Mouse (Mus musculus) limb, embryonic 11.5 days (tissue): ENCODE data around the gene Rpp21. TPM values are rescaled to one million over a fixed set of nuclear protein-coding genes. Genes with fewer than 3 reads are reported as not detected.
A peak's percentile ranks its signal among the peaks of the same experiment; 100 is the strongest.

Source experiments
- ATAC-seq: fragments of 200-750 bp; cut with Nextera tagmentation; 2 replicates; pipeline ENCODE4 v1.8.0; 2017; ENCODE audit warnings: low read depth; ENCODE audit not compliant: insufficient number of reproducible peaks, low FRiP score, low TSS enrichment
- DNase-seq: peaks from one replicate; pipeline ENCODE4 v3.0.0-alpha.2; 2015; ENCODE audit warnings: low spot score
- H3K27ac ChIP-seq: fragments of 300-500 bp; sonication (generic); replicated peaks from 2 replicates; pipeline ENCODE4 v1.5.1; 2014; ENCODE audit warnings: low read depth, mild to moderate bottlenecking, low read length
- H3K27me3 ChIP-seq: fragments of 300-500 bp; sonication (generic); 2 replicates; pipeline ENCODE4 v1.6.1; 2014; ENCODE audit warnings: mild to moderate bottlenecking, low read length, mixed read lengths; ENCODE audit not compliant: control insufficient read depth, insufficient read depth
- H3K36me3 ChIP-seq: fragments of 300-500 bp; sonication (generic); 2 replicates; pipeline ENCODE4 v1.6.1; 2014; ENCODE audit warnings: mild to moderate bottlenecking, low read length, moderate library complexity, mixed read lengths; ENCODE audit not compliant: control insufficient read depth, insufficient read depth
- H3K4me1 ChIP-seq: fragments of 300-500 bp; sonication (generic); 2 replicates; pipeline ENCODE4 v1.6.1; 2014; ENCODE audit warnings: low read length, mixed read lengths; ENCODE audit not compliant: control insufficient read depth, insufficient read depth
- H3K4me2 ChIP-seq: fragments of 300-500 bp; sonication (generic); 2 replicates; pipeline ENCODE4 v1.6.1; 2014; ENCODE audit warnings: low read depth, mild to moderate bottlenecking, moderate library complexity; ENCODE audit not compliant: severe bottlenecking
- H3K4me3 ChIP-seq: fragments of 300-500 bp; sonication (generic); 2 replicates; pipeline ENCODE4 v1.5.1; 2014; ENCODE audit warnings: low read depth, low read length
- H3K9ac ChIP-seq: fragments of 300-500 bp; sonication (generic); 2 replicates; pipeline ENCODE4 v1.6.1; 2014; ENCODE audit warnings: mild to moderate bottlenecking, low read length
- H3K9me3 ChIP-seq: fragments of 300-500 bp; sonication (generic); 2 replicates; pipeline ENCODE4 v1.6.1; 2016; ENCODE audit warnings: low read length; ENCODE audit not compliant: control insufficient read depth
- WGBS: fragments of 180-500 bp; shearing (Covaris S2); extraction: QIAGEN DNeasy Blood & Tissue Kit; methylation state at CpG from one replicate; pipeline ENCODE4 v1.1.7; 2014; 5-methylcytosine and 5-hydroxymethylcytosine counted together
- polyA plus RNA-seq: library from polyadenylated mRNA; unstranded; fragments of >200 nt; fragmentation: Nextera tagmentation; extraction: Ambion mirVana; gene quantifications from 2 replicates; pipeline ENCODE4 v1.2.1, GENCODE M21; 2014

Rpp21 gene
- 80.9 and 85.7 TPM in 2 replicates for polyA plus RNA-seq

DNA sequence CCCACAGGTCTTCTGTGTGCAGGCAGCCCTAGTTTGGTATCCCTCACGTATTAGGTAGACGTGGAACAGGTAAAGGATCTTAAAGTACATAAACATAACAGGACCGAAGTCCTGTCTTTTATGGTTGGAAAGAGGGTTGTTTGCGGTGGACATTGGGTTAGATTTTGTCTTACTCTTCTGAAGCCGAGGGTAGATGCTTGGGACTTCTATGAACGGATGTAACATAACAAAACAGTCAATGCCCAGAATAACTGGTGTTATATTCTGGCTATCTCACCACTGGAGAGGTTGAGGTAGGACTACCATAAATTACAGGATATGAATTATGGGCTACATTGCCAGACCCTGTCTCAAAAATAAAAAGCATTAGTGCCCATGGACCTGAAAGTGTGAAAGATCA, at the start of gene Rpp21:
Gene Rpp21, minus strand, starts transcription at position 101 of the 400 bp plus-strand sequence.
- H3K4me3 ChIP-seq: peak within 1 kb of the TSS; percentile 75
- H3K4me1 ChIP-seq: no peaks in the 10 kb centered on the region
- peak within 1 kb of the TSS; percentile 80 for H3K9ac ChIP-seq
- peak within 1 kb of the TSS; percentile 48 for H3K4me2 ChIP-seq
- 0 out of 2 replicates have a peak within 1 kb of the TSS, but pooled peaks have one; percentile 36 for H3K27ac ChIP-seq
- H3K9me3 ChIP-seq: no peaks in the 10 kb centered on the region
- ATAC-seq: no peak; the same call in 1 of the 2 replicates
- H3K27me3 ChIP-seq: no peaks in the 10 kb centered on the region
- 49% methylated on average over 6 of the region's 6 CpGs for WGBS
- no peak for DNase-seq
- H3K36me3 ChIP-seq: peaks cover 11% of the 10 kb centered on the region; the same call in 1 of the 2 replicates

DNA sequence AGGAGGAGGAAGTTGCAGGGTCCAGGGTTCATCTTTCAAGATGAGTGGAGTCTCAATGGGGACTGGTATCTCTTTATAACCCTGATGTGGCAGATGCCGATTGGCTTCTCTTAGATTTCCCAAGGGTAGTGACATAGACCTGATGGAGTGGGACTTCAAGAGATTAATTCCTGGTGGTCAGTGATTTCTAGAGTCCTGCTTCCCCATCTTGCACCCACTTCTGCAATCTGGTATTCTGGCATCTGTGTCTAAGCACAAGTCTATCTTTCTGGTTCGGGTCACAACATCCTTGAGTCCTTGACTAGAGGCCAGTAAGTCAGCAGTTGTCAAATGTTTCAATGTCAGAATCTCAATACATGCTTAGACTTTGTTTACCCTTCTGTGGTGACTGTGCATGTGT, 28.5 kb upstream of the Rpp21 start, which contains the start of gene H2-M10.2:
Gene H2-M10.2, minus strand, starts transcription at position 101 of the 400 bp plus-strand sequence.
- no peak within 1 kb of the TSS for H3K27ac ChIP-seq
- H3K9me3 ChIP-seq: 0 out of 2 replicates have a peak, but pooled peaks cover 4% of the 10 kb centered on the region
- ATAC-seq (no peak), DNase-seq (no peak)
- no peak within 1 kb of the TSS for H3K4me3 ChIP-seq
- H3K4me1 ChIP-seq: no peaks in the 10 kb centered on the region
- H3K9ac ChIP-seq: no peak within 1 kb of the TSS
- H3K36me3 ChIP-seq: no peaks in the 10 kb centered on the region
- WGBS: 87% methylated on average over 2 of the region's 2 CpGs
- H3K4me2 ChIP-seq: no peak within 1 kb of the TSS
- H3K27me3 ChIP-seq: no peaks in the 10 kb centered on the region

DNA sequence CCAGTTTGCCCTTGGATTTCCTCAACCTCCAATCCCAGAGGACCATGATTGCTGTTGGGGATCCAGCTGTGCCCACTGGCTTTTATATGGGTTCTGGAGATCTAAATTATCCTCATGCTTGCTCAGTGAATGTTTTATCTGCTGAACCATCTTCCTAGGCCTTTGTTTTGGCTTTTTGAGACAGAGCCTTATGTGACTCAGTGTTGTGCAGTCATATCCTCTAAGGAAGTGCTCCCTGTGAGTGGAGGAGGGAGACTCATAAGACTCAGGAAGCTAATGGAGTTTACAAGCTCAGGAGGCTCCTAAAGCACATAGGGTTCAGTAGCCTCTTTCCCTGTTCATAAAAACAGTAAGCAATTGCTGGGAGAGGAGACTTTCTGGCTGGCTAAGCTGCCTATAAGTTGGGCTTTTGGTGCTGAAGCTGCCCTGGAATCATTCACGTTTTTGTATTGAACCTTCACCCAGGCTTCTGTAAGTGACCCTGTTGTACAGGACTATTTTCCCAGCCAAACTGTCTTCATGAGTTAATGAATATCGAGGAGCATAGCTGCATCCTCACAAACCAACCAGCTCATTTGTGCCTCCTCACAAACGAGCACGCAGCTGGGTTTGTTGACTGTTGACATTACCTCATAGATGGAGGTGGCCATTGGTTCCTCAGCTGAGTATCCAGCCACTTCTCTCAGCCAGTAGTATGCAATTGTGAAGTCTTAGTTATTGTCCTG, 23.8 kb upstream of the Rpp21 start:
- ATAC-seq (no peak), DNase-seq (no peak)
- H3K36me3 ChIP-seq: peaks cover 4% of the 10 kb centered on the region
- no peak overlapping the region for H3K27ac ChIP-seq
- 90% methylated on average over 4 of the region's 4 CpGs for WGBS
- H3K27me3 ChIP-seq: no peaks in the 10 kb centered on the region
- H3K4me2 ChIP-seq: no peak overlapping the region
- no peak overlapping the region for H3K4me3 ChIP-seq
- no peaks in the 10 kb centered on the region for H3K4me1 ChIP-seq
- peaks cover 4% of the 10 kb centered on the region; the same call in 1 of the 2 replicates for H3K9me3 ChIP-seq
- no peak overlapping the region for H3K9ac ChIP-seq

DNA sequence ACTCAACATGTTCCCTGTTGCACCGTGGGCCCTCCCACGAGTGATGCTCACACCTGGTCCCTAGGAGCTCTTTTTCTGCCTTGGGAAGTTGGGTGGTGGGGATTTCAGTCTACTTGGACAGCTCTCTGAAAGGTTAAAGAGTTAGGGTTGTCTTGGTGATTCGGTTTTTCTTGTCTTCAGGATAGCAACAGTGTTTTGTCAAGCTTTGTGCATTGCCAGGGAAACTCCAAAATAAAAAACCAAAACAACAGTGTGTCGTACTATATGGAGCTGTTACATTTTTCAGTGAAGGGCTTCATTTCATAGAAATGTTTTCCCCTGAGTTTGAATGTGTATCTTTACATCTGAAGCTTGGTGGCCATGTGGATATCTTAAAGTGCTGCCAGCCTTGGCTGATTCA, 16.9 kb upstream of the Rpp21 start:
- Histone ChIP-seq H3K9me3 (no peaks in the 10 kb centered on the region), H3K27me3 (no peaks in the 10 kb centered on the region), H3K9ac (no peak overlapping the region), H3K4me3 (no peak overlapping the region), H3K4me1 (peaks cover 8% of the 10 kb centered on the region; the same call in 1 of the 2 replicates), H3K4me2 (no peak overlapping the region), H3K36me3 (peaks cover 6% of the 10 kb centered on the region), H3K27ac (no peak overlapping the region)
- WGBS: 92% methylated on average over 4 of the region's 4 CpGs
- DNase-seq: no peak
- ATAC-seq: no peak

DNA sequence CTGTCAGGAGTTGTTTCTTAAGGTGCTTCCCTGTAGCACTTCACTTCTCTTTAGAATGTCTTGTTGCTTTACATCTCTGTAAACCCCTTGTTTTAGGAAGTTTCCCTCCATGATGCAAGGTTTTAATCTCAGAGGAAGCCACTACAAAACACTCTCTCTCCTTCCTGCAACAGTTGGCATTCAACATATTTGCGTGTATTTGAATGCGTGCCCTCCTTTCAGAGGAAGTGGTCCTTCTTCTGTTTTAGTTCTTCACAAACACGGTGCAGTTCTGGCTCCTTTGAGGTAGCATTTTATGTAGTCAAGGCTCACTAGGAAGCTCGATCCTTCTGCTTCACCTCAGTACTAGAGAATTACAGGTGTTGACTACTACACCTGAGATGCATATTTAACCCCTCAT, 15.9 kb upstream of the Rpp21 start:
- no peaks in the 10 kb centered on the region for H3K9me3 ChIP-seq
- H3K4me1 ChIP-seq: peaks cover 8% of the 10 kb centered on the region; the same call in 1 of the 2 replicates
- H3K27ac ChIP-seq: no peak overlapping the region
- H3K4me2 ChIP-seq: no peak overlapping the region
- no peaks in the 10 kb centered on the region for H3K27me3 ChIP-seq
- WGBS: 95% methylated on average over 4 of the region's 4 CpGs
- DNase-seq: no peak
- H3K36me3 ChIP-seq: peaks cover 4% of the 10 kb centered on the region
- no peak overlapping the region for H3K4me3 ChIP-seq
- no peak overlapping the region for H3K9ac ChIP-seq
- ATAC-seq: no peak

DNA sequence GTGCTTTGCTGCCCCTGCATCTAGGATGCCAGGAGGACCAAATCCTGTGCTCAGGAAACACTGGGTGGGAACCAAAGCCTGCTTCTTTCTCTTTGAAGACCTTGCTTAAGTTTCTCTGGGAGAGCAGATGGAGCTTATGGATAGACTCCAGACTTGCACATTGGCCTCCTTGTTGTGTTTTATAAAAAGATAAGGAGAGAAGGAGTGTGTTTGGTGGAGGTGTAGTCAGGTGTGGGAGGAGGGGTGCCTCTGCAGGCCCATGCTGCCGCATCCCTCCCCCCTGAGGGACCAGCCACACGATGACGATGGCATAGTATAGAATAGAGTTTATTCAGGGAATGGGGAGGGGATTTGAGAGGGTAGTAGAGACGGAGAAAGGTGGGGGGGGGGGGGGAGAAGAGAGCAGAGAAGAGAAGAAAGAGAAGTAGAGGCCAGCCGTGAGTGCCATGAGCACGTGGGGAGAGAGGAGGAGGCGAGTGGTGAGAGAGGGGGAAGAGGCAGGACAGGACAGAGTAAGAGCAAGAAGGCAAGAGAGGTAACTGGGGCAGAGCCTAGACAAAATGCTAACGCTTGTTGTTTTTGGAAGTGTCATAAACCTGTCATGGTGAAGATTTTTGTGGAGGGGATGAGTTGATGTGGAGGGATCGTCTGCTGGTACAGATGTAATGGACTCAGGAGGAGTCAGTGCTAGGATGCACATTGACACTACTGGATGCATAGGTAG, 14.9 kb upstream of the Rpp21 start:
- DNase-seq (no peak), ATAC-seq (no peak)
- H3K4me2 ChIP-seq: peak overlapping the region; percentile 88
- H3K27ac ChIP-seq: no peak overlapping the region
- H3K36me3 ChIP-seq: peaks cover 3% of the 10 kb centered on the region; the same call in 1 of the 2 replicates
- H3K27me3 ChIP-seq: no peaks in the 10 kb centered on the region
- 0 out of 2 replicates have a peak overlapping the region, but pooled peaks have one; percentile 89 for H3K4me3 ChIP-seq
- H3K9me3 ChIP-seq: no peaks in the 10 kb centered on the region
- 80% methylated on average over 9 of the region's 9 CpGs for WGBS
- no peak overlapping the region for H3K9ac ChIP-seq
- peaks cover 8% of the 10 kb centered on the region; the same call in 1 of the 2 replicates for H3K4me1 ChIP-seq

DNA sequence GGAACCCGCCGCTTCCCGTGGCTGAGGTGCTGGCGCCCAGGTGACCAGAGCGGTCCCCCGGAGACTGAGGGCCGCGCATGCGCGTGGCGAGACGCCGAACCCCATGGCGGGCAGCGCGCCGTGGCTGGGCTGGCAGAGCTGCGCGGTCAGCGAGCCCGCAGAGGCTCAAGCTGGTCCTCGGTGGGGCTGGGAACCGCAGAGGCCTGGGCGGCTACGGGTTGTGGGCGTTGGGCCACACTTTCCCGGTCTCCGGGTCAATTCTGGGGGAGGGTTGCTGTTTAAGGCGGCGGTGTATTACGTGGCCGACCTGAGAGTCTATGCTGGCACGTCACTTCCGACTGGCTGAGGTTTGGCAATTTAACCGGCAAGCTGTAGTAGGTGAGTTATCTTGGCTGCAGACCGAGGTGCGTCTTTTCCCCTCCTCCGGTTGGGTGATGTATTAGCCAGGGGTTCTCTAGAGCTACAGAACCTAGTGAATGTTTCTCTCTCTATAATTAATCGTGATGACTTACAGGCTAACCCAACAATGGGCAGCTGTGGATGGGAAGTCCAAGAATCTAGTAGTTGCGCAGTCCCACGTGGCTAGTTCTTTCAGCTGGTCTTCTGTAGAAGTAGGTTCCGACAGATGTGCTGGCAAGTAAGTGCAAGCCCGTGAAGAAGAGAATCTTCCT, 13.9 kb upstream of the Rpp21 start, which contains the start of gene Trim39:
Gene Trim39, minus strand, starts transcription at position 662 of the 671 bp plus-strand sequence.
- Histone ChIP-seq H3K4me2 (peak within 1 kb of the TSS; percentile 88), H3K4me1 (peaks cover 8% of the 10 kb centered on the region; the same call in 1 of the 2 replicates), H3K36me3 (peaks cover 7% of the 10 kb centered on the region; the same call in 1 of the 2 replicates), H3K9me3 (no peaks in the 10 kb centered on the region), H3K9ac (peak within 1 kb of the TSS; percentile 93), H3K27me3 (no peaks in the 10 kb centered on the region), H3K4me3 (peak within 1 kb of the TSS; percentile 89), H3K27ac (peak within 1 kb of the TSS; percentile 82)
- DNase-seq (peak; percentile 84), ATAC-seq (peak; percentile 76; the same call in 1 of the 2 replicates)
- 1% methylated on average over 43 of the region's 43 CpGs for WGBS
